Mouse (Mus musculus) bone marrow macrophage, adult 2 months (primary cell): ENCODE measurements around the gene AW549877.

Experiments used
- CTCF ChIP-seq: IDR thresholded peaks from 2 replicates; pipeline ENCODE4 v1.5.1; 2012; ENCODE audit warnings: low read depth, mild to moderate bottlenecking, low read length, moderate library complexity
- POLR2A ChIP-seq: IDR thresholded peaks from 2 replicates; pipeline ENCODE4 v1.6.1; 2012; ENCODE audit warnings: mild to moderate bottlenecking, low read depth, low read length, borderline replicate concordance

GRCm38 (mm10) chr15:4042423-4042822 lies 46.9 kb upstream of the AW549877 start:
- TF ChIP-seq CTCF (no peak), POLR2A (no peak)
